Mouse (Mus musculus) liver, adult 2 months (tissue): ENCODE measurements around the gene Dtd1.

Experiments used
- CTCF ChIP-seq: fragments of 200-500 bp; IDR thresholded peaks from 2 replicates; pipeline ENCODE4 v1.5.1; 2011; ENCODE audit warnings: low read depth, low read length, control low read depth
- POLR2A ChIP-seq: fragments of 200-500 bp; IDR thresholded peaks from 2 replicates; pipeline ENCODE4 v1.6.1; 2011; ENCODE audit warnings: low read length, control low read depth; ENCODE audit not compliant: insufficient read depth; ENCODE audit errors: extremely low read depth

- TF ChIP-seq CTCF = no peak
- TF ChIP-seq POLR2A = no peak
Measured at GRCm38 (mm10) chr2:144775626-144776025, 175.9 kb downstream of the Dtd1 start.
